Mouse (Mus musculus) heart, embryonic 12.5 days (tissue): ENCODE data around the gene Aatk. TPM values are rescaled to one million over a fixed set of nuclear protein-coding genes. Genes with fewer than 3 reads are reported as not detected.
A peak's percentile ranks its signal among the peaks of the same experiment; 100 is the strongest.

Experiments
- ATAC-seq: fragments of 200-750 bp; cut with Nextera tagmentation; 2 replicates; pipeline ENCODE4 v1.8.0; 2017; ENCODE audit warnings: moderate TSS enrichment, moderate library complexity; ENCODE audit not compliant: insufficient number of reproducible peaks, low FRiP score
- H3K27ac ChIP-seq: fragments of 300-500 bp; sonication (generic); 2 replicates; pipeline ENCODE4 v1.5.1; 2016; ENCODE audit warnings: mild to moderate bottlenecking, moderate library complexity; ENCODE audit not compliant: poor library complexity, severe bottlenecking
- H3K27me3 ChIP-seq: fragments of 300-500 bp; sonication (generic); replicated peaks from 2 replicates; pipeline ENCODE4 v1.6.1; 2016; ENCODE audit warnings: mild to moderate bottlenecking, moderate library complexity
- H3K36me3 ChIP-seq: fragments of 300-500 bp; sonication (generic); 2 replicates; pipeline ENCODE4 v1.6.1; 2016; ENCODE audit warnings: mild to moderate bottlenecking, moderate library complexity
- H3K4me1 ChIP-seq: fragments of 300-500 bp; sonication (generic); replicated peaks from 2 replicates; pipeline ENCODE4 v1.6.1; 2016; ENCODE audit warnings: mild to moderate bottlenecking
- H3K4me2 ChIP-seq: fragments of 300-500 bp; sonication (generic); 2 replicates; pipeline ENCODE4 v1.6.1; 2016; ENCODE audit warnings: mild to moderate bottlenecking, moderate library complexity
- H3K4me3 ChIP-seq: fragments of 300-500 bp; sonication (generic); 2 replicates; pipeline ENCODE4 v1.5.1; 2016; ENCODE audit warnings: mild to moderate bottlenecking
- H3K9ac ChIP-seq: fragments of 300-500 bp; sonication (generic); 2 replicates; pipeline ENCODE4 v1.6.1; 2016; ENCODE audit warnings: mild to moderate bottlenecking, moderate library complexity
- H3K9me3 ChIP-seq: fragments of 300-500 bp; sonication (generic); replicated peaks from 2 replicates; pipeline ENCODE4 v1.6.1; 2016; ENCODE audit warnings: mild to moderate bottlenecking, moderate library complexity
- WGBS: fragments of 180-500 bp; shearing (Covaris S2); methylation state at CpG from one replicate; pipeline ENCODE4 v1.1.7; 2016; 5-methylcytosine and 5-hydroxymethylcytosine counted together
- polyA plus RNA-seq: library from polyadenylated mRNA; unstranded; fragments of >200 nt; fragmentation: Nextera tagmentation; extraction: Ambion mirVana; gene quantifications from 2 replicates; pipeline ENCODE4 v1.2.1, GENCODE M21; 2016

The Aatk gene
- polyA plus RNA-seq, 1 experiment from 2014 or later, result 0.92 TPM

GRCm38 (mm10) chr11:120070286-120070930 is 23.4 kb upstream of the Aatk start:
- Histone ChIP-seq H3K4me1 (peaks cover 14% of the 10 kb centered on the region), H3K9ac (no peak overlapping the region), H3K36me3 (peaks cover 79% of the 10 kb centered on the region), H3K27me3 (no peaks in the 10 kb centered on the region), H3K27ac (no peak overlapping the region), H3K4me3 (no peak overlapping the region), H3K4me2 (no peak overlapping the region), H3K9me3 (no peaks in the 10 kb centered on the region)
- 91% methylated on average over 27 of the region's 27 CpGs for WGBS
- no peak for ATAC-seq

- WGBS, result 44% methylated on average over 11 of the region's 11 CpGs
- no peak overlapping the region for H3K4me3 ChIP-seq
- no peak overlapping the region for H3K9ac ChIP-seq
- H3K4me1 ChIP-seq, result peaks cover 16% of the 10 kb centered on the region
- no peaks in the 10 kb centered on the region for H3K27me3 ChIP-seq
- H3K36me3 ChIP-seq, result peaks cover 76% of the 10 kb centered on the region
- no peak for ATAC-seq
- no peak overlapping the region for H3K4me2 ChIP-seq
- no peak overlapping the region for H3K27ac ChIP-seq
- H3K9me3 ChIP-seq, result no peaks in the 10 kb centered on the region
Observed at GRCm38 (mm10) chr11:120069261-120069660, 22.3 kb upstream of the Aatk start.

GRCm38 (mm10) chr11:120067834-120068233 is 20.9 kb upstream of the Aatk start:
- Histone ChIP-seq H3K27me3 (no peaks in the 10 kb centered on the region), H3K36me3 (peaks cover 77% of the 10 kb centered on the region), H3K9me3 (no peaks in the 10 kb centered on the region), H3K9ac (no peak overlapping the region), H3K27ac (no peak overlapping the region), H3K4me1 (peaks cover 16% of the 10 kb centered on the region), H3K4me3 (no peak overlapping the region), H3K4me2 (no peak overlapping the region)
- WGBS, result 66% methylated on average over 17 of the region's 17 CpGs
- 0 out of 2 replicates have a peak, but pooled peaks have one; percentile 17 for ATAC-seq

DNA sequence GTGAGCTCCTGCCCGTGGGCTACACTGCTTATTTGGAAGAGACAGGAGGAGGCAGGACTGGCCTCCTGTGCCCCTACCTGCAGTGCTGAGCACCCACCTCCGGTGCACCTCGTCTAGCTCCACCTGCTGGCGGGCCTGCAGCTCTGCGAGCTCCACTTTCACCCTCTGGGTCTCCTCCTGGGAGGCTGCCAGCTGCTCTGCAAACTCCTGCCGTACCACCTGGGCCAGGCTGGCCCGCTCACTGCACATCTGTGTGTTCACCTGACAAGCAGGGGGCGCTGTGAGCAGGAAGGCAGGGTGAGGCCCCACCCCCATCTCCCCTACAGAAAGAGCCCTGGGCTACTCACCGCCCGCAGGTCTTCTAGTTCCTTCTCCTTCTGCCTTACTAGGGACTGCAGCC is 18.3 kb upstream of the Aatk start:
- no peak overlapping the region for H3K4me3 ChIP-seq
- H3K36me3 ChIP-seq, result peaks cover 52% of the 10 kb centered on the region
- H3K4me1 ChIP-seq, result peaks cover 16% of the 10 kb centered on the region
- H3K4me2 ChIP-seq, result peak overlapping the region; percentile 46
- peak overlapping the region; percentile 42; the same call in 1 of the 2 replicates for H3K27ac ChIP-seq
- H3K27me3 ChIP-seq, result no peaks in the 10 kb centered on the region
- peak overlapping the region; percentile 25; the same call in 1 of the 2 replicates for H3K9ac ChIP-seq
- no peak for ATAC-seq
- WGBS, result 25% methylated on average over 10 of the region's 10 CpGs
- H3K9me3 ChIP-seq, result no peaks in the 10 kb centered on the region

- Histone ChIP-seq H3K4me3 (no peak overlapping the region), H3K36me3 (peaks cover 45% of the 10 kb centered on the region), H3K9me3 (no peaks in the 10 kb centered on the region), H3K4me1 (peaks cover 16% of the 10 kb centered on the region), H3K27ac (no peak overlapping the region), H3K4me2 (no peak overlapping the region), H3K27me3 (no peaks in the 10 kb centered on the region), H3K9ac (no peak overlapping the region)
- no peak for ATAC-seq
- 86% methylated on average over 11 of the region's 11 CpGs for WGBS
Observed at GRCm38 (mm10) chr11:120064668-120065040, 17.7 kb upstream of the Aatk start.

DNA sequence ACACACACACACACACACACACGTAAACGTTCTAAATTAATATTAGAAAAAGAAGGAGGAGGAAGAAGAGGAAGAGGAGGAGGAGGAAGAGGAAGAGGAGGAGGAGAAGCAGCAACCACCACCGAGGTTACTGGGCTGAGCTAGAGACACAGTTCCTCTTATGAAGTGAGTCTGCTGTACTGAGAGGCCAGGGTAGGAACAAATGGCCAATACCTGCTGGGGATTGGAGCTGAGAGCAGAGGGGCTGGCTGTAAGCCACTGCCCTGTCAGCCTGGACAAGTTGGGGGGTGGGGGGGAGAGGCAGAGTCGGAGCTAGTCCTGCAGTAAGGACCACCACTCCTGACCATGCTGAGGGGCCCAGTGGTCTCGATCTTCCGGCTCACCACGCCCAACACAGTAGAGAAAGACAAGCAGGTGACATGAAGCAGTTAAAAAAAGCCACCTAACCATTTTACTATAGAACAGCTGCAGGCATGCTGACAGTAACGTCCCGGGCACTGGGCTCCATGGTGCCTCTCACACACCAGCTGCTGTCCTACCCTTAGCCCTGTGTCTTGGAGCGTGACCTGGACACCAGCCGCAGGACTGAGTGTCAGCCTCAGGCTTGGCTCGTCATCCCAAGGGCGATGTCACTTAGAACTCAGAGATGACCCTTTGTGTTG is 17.2 kb upstream of the Aatk start:
- WGBS, result 87% methylated on average over 13 of the region's 13 CpGs
- Histone ChIP-seq H3K4me2 (no peak overlapping the region), H3K9me3 (no peaks in the 10 kb centered on the region), H3K27ac (no peak overlapping the region), H3K9ac (no peak overlapping the region), H3K27me3 (no peaks in the 10 kb centered on the region), H3K4me1 (peaks cover 11% of the 10 kb centered on the region), H3K4me3 (no peak overlapping the region), H3K36me3 (peaks cover 41% of the 10 kb centered on the region)
- no peak for ATAC-seq

GRCm38 (mm10) chr11:120063326-120063725 is 16.4 kb upstream of the Aatk start:
- 77% methylated on average over 5 of the region's 5 CpGs for WGBS
- peaks cover 39% of the 10 kb centered on the region for H3K36me3 ChIP-seq
- peaks cover 11% of the 10 kb centered on the region for H3K4me1 ChIP-seq
- H3K27me3 ChIP-seq, result no peaks in the 10 kb centered on the region
- no peak overlapping the region for H3K27ac ChIP-seq
- H3K4me2 ChIP-seq, result no peak overlapping the region
- 0 out of 2 replicates have a peak, but pooled peaks cover under 1% of the 10 kb centered on the region for H3K9me3 ChIP-seq
- no peak overlapping the region for H3K4me3 ChIP-seq
- no peak for ATAC-seq
- no peak overlapping the region for H3K9ac ChIP-seq

DNA sequence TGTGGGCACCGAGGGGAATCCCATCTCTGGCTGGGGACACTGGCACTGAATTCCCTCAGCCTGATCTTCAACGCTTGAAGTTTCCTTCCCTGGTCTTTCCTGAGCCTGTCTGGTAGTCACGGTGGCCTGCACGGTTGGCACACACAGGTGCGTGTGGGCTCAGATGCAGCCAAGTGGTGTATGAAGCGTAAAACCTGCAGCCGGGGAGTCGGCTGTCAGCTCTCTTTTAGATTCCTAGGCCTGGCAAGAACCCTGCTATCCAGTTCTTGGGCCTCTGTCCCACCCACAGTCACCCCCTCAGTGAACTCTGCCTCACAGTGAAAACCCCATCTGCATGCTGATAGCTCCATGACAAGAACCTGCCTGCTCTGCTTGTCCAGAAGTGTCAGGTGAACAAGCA is 13.7 kb upstream of the Aatk start:
- WGBS, result 79% methylated on average over 8 of the region's 8 CpGs
- no peak overlapping the region for H3K9ac ChIP-seq
- 0 out of 2 replicates have a peak, but pooled peaks cover 2% of the 10 kb centered on the region for H3K9me3 ChIP-seq
- no peak for ATAC-seq
- peaks cover 5% of the 10 kb centered on the region for H3K4me1 ChIP-seq
- no peak overlapping the region for H3K4me3 ChIP-seq
- H3K27me3 ChIP-seq, result no peaks in the 10 kb centered on the region
- H3K27ac ChIP-seq, result no peak overlapping the region
- H3K4me2 ChIP-seq, result no peak overlapping the region
- H3K36me3 ChIP-seq, result peaks cover 18% of the 10 kb centered on the region

DNA sequence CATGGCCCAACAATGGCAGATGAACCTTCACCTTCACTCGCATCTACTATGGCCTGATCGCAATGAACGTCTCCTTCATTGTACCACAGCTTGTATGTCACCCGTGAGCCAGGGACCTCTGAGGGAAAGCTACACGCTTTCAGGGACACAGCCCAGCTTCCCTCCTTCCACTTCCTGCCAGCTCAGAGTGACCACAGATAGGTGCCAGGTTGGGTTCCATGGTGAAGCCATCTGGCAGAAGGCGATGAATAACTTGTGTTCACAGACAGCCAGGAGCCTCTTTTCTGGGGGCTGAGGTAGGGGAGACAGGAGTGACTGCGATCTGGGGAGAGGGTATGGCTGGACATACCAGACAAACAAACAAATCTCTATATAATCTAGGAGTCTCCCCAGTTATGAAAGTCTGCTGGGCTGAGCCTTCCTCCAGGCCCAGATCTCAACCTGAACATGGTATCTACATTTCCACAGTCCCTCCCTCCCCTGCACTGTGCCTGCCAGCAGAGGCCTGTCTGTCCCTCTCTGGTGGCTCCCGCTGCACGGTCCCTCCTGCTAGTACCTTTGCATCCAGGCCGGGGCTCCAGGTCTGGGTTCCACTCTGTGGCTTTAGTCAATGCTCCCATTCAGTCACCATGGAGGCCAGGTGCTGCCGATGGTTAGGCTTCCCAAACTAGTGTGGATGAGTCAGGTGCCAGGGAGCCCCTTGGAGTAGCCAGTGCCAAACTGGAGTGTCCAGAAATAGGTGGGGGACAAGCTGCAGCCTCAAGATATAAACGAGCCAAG is 9.2 kb upstream of the Aatk start:
- Histone ChIP-seq H3K4me2 (no peak overlapping the region), H3K27ac (no peak overlapping the region), H3K9me3 (0 out of 2 replicates have a peak, but pooled peaks cover 2% of the 10 kb centered on the region), H3K36me3 (no peaks in the 10 kb centered on the region), H3K4me1 (peaks cover 17% of the 10 kb centered on the region), H3K27me3 (no peaks in the 10 kb centered on the region), H3K9ac (no peak overlapping the region), H3K4me3 (no peak overlapping the region)
- ATAC-seq, result no peak
- 80% methylated on average over 12 of the region's 12 CpGs for WGBS

- H3K9ac ChIP-seq, result no peak overlapping the region
- peaks cover 8% of the 10 kb centered on the region for H3K27me3 ChIP-seq
- peaks cover 20% of the 10 kb centered on the region for H3K4me1 ChIP-seq
- WGBS, result 83% methylated on average over 4 of the region's 4 CpGs
- H3K9me3 ChIP-seq, result 0 out of 2 replicates have a peak, but pooled peaks cover 2% of the 10 kb centered on the region
- H3K4me3 ChIP-seq, result no peak overlapping the region
- no peak overlapping the region for H3K27ac ChIP-seq
- no peak overlapping the region for H3K4me2 ChIP-seq
- H3K36me3 ChIP-seq, result no peaks in the 10 kb centered on the region
- ATAC-seq, result no peak
Observed at GRCm38 (mm10) chr11:120053846-120054245, 6.9 kb upstream of the Aatk start.

GRCm38 (mm10) chr11:120052274-120052673 is 5.3 kb upstream of the Aatk start:
- Histone ChIP-seq H3K4me1 (peaks cover 32% of the 10 kb centered on the region), H3K4me3 (no peak overlapping the region), H3K27me3 (peaks cover 24% of the 10 kb centered on the region), H3K4me2 (no peak overlapping the region), H3K9me3 (no peaks in the 10 kb centered on the region), H3K36me3 (no peaks in the 10 kb centered on the region), H3K9ac (no peak overlapping the region), H3K27ac (no peak overlapping the region)
- 61% methylated on average over 9 of the region's 9 CpGs for WGBS
- ATAC-seq, result no peak
